Mouse (Mus musculus) heart, embryonic 11.5 days (tissue): ENCODE data around the gene Ttc23l. TPM values are rescaled to one million over a fixed set of nuclear protein-coding genes. Genes with fewer than 3 reads are reported as not detected.
A peak's percentile ranks its signal among the peaks of the same experiment; 100 is the strongest.

Experiments
- ATAC-seq: fragments of 200-750 bp; cut with Nextera tagmentation; replicated peaks from 2 replicates; pipeline ENCODE4 v1.8.0; 2017; ENCODE audit warnings: moderate library complexity; ENCODE audit not compliant: insufficient number of reproducible peaks, low FRiP score, low TSS enrichment
- H3K27ac ChIP-seq: fragments of 300-500 bp; sonication (generic); 2 replicates; pipeline ENCODE4 v1.5.1; 2014; ENCODE audit warnings: mild to moderate bottlenecking, low read depth, low read length
- H3K27me3 ChIP-seq: fragments of 300-500 bp; sonication (generic); 2 replicates; pipeline ENCODE4 v1.6.1; 2014; ENCODE audit warnings: mild to moderate bottlenecking, low read length, mixed read lengths; ENCODE audit not compliant: control insufficient read depth, insufficient read depth
- H3K36me3 ChIP-seq: fragments of 300-500 bp; sonication (generic); 2 replicates; pipeline ENCODE4 v1.6.1; 2014; ENCODE audit warnings: mild to moderate bottlenecking, low read length, moderate library complexity, mixed read lengths; ENCODE audit not compliant: control insufficient read depth, insufficient read depth
- H3K4me1 ChIP-seq: fragments of 300-500 bp; sonication (generic); 2 replicates; pipeline ENCODE4 v1.6.1; 2014; ENCODE audit warnings: low read length; ENCODE audit not compliant: control insufficient read depth, insufficient read depth
- H3K4me2 ChIP-seq: fragments of 300-500 bp; sonication (generic); 2 replicates; pipeline ENCODE4 v1.6.1; 2014; ENCODE audit warnings: mild to moderate bottlenecking, moderate library complexity
- H3K4me3 ChIP-seq: fragments of 300-500 bp; sonication (generic); 2 replicates; pipeline ENCODE4 v1.5.1; 2014; ENCODE audit warnings: low read depth, low read length
- H3K9ac ChIP-seq: fragments of 300-500 bp; sonication (generic); 2 replicates; pipeline ENCODE4 v1.6.1; 2014; ENCODE audit warnings: mild to moderate bottlenecking, low read depth, low read length, moderate library complexity
- H3K9me3 ChIP-seq: fragments of 300-500 bp; sonication (generic); replicated peaks from 2 replicates; pipeline ENCODE4 v1.6.1; 2016; ENCODE audit warnings: low read length; ENCODE audit not compliant: control insufficient read depth
- WGBS: fragments of 180-500 bp; shearing (Covaris S2); extraction: QIAGEN DNeasy Blood & Tissue Kit; methylation state at CpG from one replicate; pipeline ENCODE4 v1.1.7; 2014; ENCODE audit not compliant: insufficient replicate concordance; 5-methylcytosine and 5-hydroxymethylcytosine counted together
- polyA plus RNA-seq: library from polyadenylated mRNA; unstranded; fragments of >200 nt; fragmentation: Nextera tagmentation; extraction: Ambion mirVana; gene quantifications from 2 replicates; pipeline ENCODE4 v1.2.1, GENCODE M21; 2014

Gene Ttc23l
- polyA plus RNA-seq, 1 experiment from 2014 or later, result not detected

GRCm38 (mm10) chr15:10485484-10486364 lies 72.7 kb downstream of the Ttc23l start, which contains the start of the genes Brix1 and Rad1:
Brix1 (minus strand) TSS chr15:10485947.
Rad1 (plus strand) TSS chr15:10486018.
- no peaks in the 10 kb centered on the region for H3K27me3 ChIP-seq
- H3K4me3 ChIP-seq, result peak within 1 kb of the TSS; percentile 76
- no peaks in the 10 kb centered on the region for H3K9me3 ChIP-seq
- no peaks in the 10 kb centered on the region for H3K4me1 ChIP-seq
- peaks cover 12% of the 10 kb centered on the region for H3K36me3 ChIP-seq
- peak within 1 kb of the TSS; percentile 51; the same call in 1 of the 2 replicates for H3K27ac ChIP-seq
- H3K9ac ChIP-seq, result peak within 1 kb of the TSS; percentile 87
- ATAC-seq, result peak; percentile 97
- WGBS, result under 1% methylated on average over 58 of the region's 58 CpGs
- H3K4me2 ChIP-seq, result peak within 1 kb of the TSS; percentile 77

- peak overlapping the region; percentile 29; the same call in 1 of the 2 replicates for H3K27ac ChIP-seq
- ATAC-seq, result no peak
Measured at GRCm38 (mm10) chr15:10470941-10471340, 87.5 kb downstream of the Ttc23l start.

GRCm38 (mm10) chr15:10470151-10470831 lies 88.2 kb downstream of the Ttc23l start, which contains the start of gene Dnajc21:
Dnajc21 (minus strand) TSS chr15:10470516.
- peak within 1 kb of the TSS; percentile 87 for H3K4me3 ChIP-seq
- peak within 1 kb of the TSS; percentile 86 for H3K9ac ChIP-seq
- no peaks in the 10 kb centered on the region for H3K27me3 ChIP-seq
- ATAC-seq, result peak; percentile 95
- under 1% methylated on average over 73 of the region's 87 CpGs for WGBS
- no peaks in the 10 kb centered on the region for H3K4me1 ChIP-seq
- H3K27ac ChIP-seq, result peak within 1 kb of the TSS; percentile 75
- H3K9me3 ChIP-seq, result no peaks in the 10 kb centered on the region
- H3K36me3 ChIP-seq, result 0 out of 2 replicates have a peak, but pooled peaks cover 3% of the 10 kb centered on the region
- H3K4me2 ChIP-seq, result peak within 1 kb of the TSS; percentile 92

More at GRCm38 (mm10) chr15:10470941-10471340, 87.5 kb downstream of the Ttc23l start:
- peak overlapping the region; percentile 87 for H3K4me3 ChIP-seq
- H3K4me1 ChIP-seq, result no peaks in the 10 kb centered on the region
- peak overlapping the region; percentile 86; the same call in 1 of the 2 replicates for H3K9ac ChIP-seq
- H3K27me3 ChIP-seq, result no peaks in the 10 kb centered on the region
- peak overlapping the region; percentile 92 for H3K4me2 ChIP-seq
- peaks cover 9% of the 10 kb centered on the region; the same call in 1 of the 2 replicates for H3K36me3 ChIP-seq
- WGBS, result 17% methylated on average over 3 of the region's 3 CpGs
- no peaks in the 10 kb centered on the region for H3K9me3 ChIP-seq

DNA sequence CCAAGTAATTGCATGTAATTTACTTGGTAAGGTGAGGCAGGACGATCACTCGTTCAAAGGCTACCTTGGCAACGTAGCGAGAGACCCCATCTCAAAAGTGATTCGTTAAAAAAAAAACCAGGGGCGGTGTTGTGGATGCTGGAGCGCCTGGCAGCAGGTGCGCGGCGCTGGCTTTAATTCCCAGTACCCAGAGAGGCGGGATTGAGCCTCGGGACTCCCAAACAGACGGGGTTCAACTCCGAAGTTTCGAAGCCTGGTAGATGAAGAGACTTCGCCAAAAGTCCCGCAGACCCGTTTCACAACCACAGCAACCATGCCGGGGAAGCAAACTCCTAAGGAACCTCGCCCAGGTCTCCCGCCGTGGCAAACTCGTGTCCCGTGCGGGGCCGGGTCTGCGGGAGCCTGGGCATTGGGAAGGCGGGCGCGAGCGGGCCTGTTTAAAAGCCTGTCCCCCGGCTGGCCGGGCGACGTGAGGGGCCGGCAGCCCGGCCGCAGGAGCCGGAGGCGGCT lies 88.8 kb downstream of the Ttc23l start:
- no peaks in the 10 kb centered on the region for H3K27me3 ChIP-seq

DNA sequence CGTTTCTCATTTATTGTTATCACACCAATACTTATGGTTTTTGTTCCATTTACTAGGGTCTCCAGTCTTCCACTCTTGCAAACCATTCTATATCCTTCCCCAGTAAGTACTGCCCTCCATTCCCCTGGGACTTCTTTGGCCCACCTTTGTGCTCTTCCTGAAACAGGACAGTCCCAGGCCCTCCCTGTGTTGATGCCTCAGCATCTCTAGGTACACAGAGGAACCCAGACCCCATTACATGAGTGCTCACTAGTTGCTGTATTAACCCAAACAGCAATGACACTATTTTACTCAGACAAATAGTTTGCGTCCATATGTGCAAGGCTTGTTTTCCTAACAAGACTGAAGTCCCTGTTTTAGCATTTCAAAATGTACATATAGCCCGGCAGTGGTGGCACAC lies 89.7 kb downstream of the Ttc23l start:
- no peaks in the 10 kb centered on the region for H3K4me1 ChIP-seq
- 83% methylated on average over 3 of the region's 3 CpGs for WGBS
- H3K27me3 ChIP-seq, result no peaks in the 10 kb centered on the region
- H3K27ac ChIP-seq, result no peak overlapping the region
- H3K36me3 ChIP-seq, result no peaks in the 10 kb centered on the region
- no peaks in the 10 kb centered on the region for H3K9me3 ChIP-seq
- ATAC-seq, result no peak
- H3K4me2 ChIP-seq, result no peak overlapping the region
- H3K4me3 ChIP-seq, result no peak overlapping the region
- H3K9ac ChIP-seq, result no peak overlapping the region

More for the DNA sequence above, 88.8 kb downstream of the Ttc23l start:
- no peak for ATAC-seq
- Histone ChIP-seq H3K9ac (peak overlapping the region; percentile 86), H3K27ac (peak overlapping the region; percentile 75), H3K36me3 (no peaks in the 10 kb centered on the region), H3K4me3 (peak overlapping the region; percentile 87), H3K4me1 (no peaks in the 10 kb centered on the region), H3K4me2 (peak overlapping the region; percentile 92), H3K9me3 (no peaks in the 10 kb centered on the region)
- under 1% methylated on average over 38 of the region's 40 CpGs for WGBS

DNA sequence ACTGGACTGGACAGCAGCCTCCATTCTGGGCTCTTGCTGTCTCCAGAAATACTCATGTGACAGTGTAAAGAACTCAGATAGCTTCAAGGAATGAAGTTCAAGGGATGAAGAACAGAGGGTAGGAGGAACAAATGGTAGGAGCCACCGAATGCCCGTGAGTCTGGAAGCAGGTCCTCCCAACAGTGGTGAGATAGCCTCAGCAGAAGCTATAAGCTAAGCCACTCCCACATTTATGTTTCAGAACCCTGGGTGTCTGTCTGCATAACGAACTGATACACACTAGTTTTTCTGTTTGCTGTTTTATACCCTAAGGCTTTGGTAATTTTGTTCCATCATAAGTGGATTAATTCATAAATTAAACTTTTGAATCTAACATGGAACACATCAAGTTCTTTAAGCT lies 93.8 kb downstream of the Ttc23l start:
- H3K4me3 ChIP-seq, result no peak overlapping the region
- no peaks in the 10 kb centered on the region for H3K4me1 ChIP-seq
- H3K27ac ChIP-seq, result no peak overlapping the region
- H3K4me2 ChIP-seq, result no peak overlapping the region
- H3K9ac ChIP-seq, result no peak overlapping the region
- H3K9me3 ChIP-seq, result no peaks in the 10 kb centered on the region
- peaks cover 1% of the 10 kb centered on the region for H3K36me3 ChIP-seq
- H3K27me3 ChIP-seq, result no peaks in the 10 kb centered on the region
- WGBS, result 91% methylated on average over 3 of the region's 3 CpGs
- ATAC-seq, result no peak

- H3K4me3 ChIP-seq, result no peak overlapping the region
- H3K27ac ChIP-seq, result no peak overlapping the region
- no peaks in the 10 kb centered on the region for H3K27me3 ChIP-seq
- no peak for ATAC-seq
- no peaks in the 10 kb centered on the region for H3K9me3 ChIP-seq
- WGBS, result 85% methylated on average over 5 of the region's 5 CpGs
- H3K36me3 ChIP-seq, result peaks cover 3% of the 10 kb centered on the region
- no peak overlapping the region for H3K4me2 ChIP-seq
- H3K4me1 ChIP-seq, result no peaks in the 10 kb centered on the region
- H3K9ac ChIP-seq, result no peak overlapping the region
Measured at GRCm38 (mm10) chr15:10463555-10463954, 94.9 kb downstream of the Ttc23l start.

DNA sequence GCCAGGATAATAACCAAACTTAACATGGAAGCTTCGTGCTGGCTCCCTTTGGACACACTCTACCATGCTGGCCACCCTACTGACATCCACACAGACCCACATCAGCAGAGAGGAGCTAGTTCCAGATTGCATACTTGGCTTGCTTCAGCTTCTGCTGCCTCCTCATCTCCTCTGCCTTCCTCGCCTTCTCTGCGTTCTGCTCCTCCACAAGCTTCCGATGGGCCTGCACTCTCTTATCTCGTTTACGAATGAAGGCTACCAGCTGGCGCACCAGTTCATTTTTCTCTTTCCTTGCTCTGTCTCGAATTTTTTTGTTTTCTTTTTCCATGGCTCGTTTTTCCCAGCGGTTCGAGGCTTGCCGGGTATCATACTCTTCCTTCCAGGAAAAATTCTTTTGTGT lies 97.5 kb downstream of the Ttc23l start:
- 67% methylated on average over 12 of the region's 12 CpGs for WGBS
- Histone ChIP-seq H3K4me1 (no peaks in the 10 kb centered on the region), H3K4me3 (no peak overlapping the region), H3K9ac (no peak overlapping the region), H3K27me3 (no peaks in the 10 kb centered on the region), H3K4me2 (no peak overlapping the region), H3K27ac (no peak overlapping the region), H3K36me3 (peaks cover 5% of the 10 kb centered on the region), H3K9me3 (no peaks in the 10 kb centered on the region)
- no peak for ATAC-seq
